Mouse (Mus musculus): ENCODE measurements at regions not wholly inside any gene's neighbourhood (a gene's known extent, or its start where the extent isn't known, plus 50 kb on each side); places are given as distances from the start of the nearest gene placed in this dataset.
"Not testable (repeated sequence)": the region's sequence is repeated elsewhere in the genome, so short reads cannot be mapped to it uniquely, and the experiment has no call there.

- no peak for DNase-seq (ENCODE audit: low spot score in 2 of 2)
Observed at GRCm38 (mm10) chr11:22573166-22573565, 61.3 kb downstream of the Tmem17 start.

- DNase-seq (ENCODE audit: low spot score in 2 of 2), result no peak
Observed at GRCm38 (mm10) chr11:22573802-22574201, 61.9 kb downstream of the Tmem17 start.

- no peak for DNase-seq (ENCODE audit: low spot score in 2 of 2)
Observed at GRCm38 (mm10) chr11:22574506-22574905, 62.6 kb downstream of the Tmem17 start.

GRCm38 (mm10) chr11:22584100-22584487 lies 72.2 kb downstream of the Tmem17 start:
- DNase-seq (ENCODE audit: low spot score in 2 of 2), result peak in 1 of 2 experiments; percentile 19

- DNase-seq (ENCODE audit: low spot score in 2 of 2), result peak; percentile 58 to 67
Observed at GRCm38 (mm10) chr11:22584488-22585158, 72.7 kb downstream of the Tmem17 start.

GRCm38 (mm10) chr11:22587691-22588241 lies 75.9 kb downstream of the Tmem17 start:
- peak; percentile 42 to 84 for DNase-seq (ENCODE audit: low spot score in 2 of 2)

GRCm38 (mm10) chr11:22588546-22588945 lies 76.7 kb downstream of the Tmem17 start:
- DNase-seq (ENCODE audit: low spot score in 2 of 2), result peak in 1 of 2 experiments; percentile 37

GRCm38 (mm10) chr11:22589901-22590300 lies 78.0 kb downstream of the Tmem17 start:
- DNase-seq (ENCODE audit: low spot score in 2 of 2), result no peak

- DNase-seq (ENCODE audit: low spot score in 2 of 2), result not testable (repeated sequence)
Observed at GRCm38 (mm10) chr11:22591050-22591449, 79.2 kb downstream of the Tmem17 start.

GRCm38 (mm10) chr11:22592706-22593105 lies 80.8 kb downstream of the Tmem17 start:
- DNase-seq (ENCODE audit: low spot score in 2 of 2), result no peak

- DNase-seq (ENCODE audit: low spot score in 2 of 2), result no peak
Observed at GRCm38 (mm10) chr11:22596076-22596804, 84.4 kb downstream of the Tmem17 start.

GRCm38 (mm10) chr11:22596805-22597149 lies 84.9 kb downstream of the Tmem17 start:
- DNase-seq (ENCODE audit: low spot score in 2 of 2), result no peak

GRCm38 (mm10) chr11:22600370-22600769 lies 88.5 kb downstream of the Tmem17 start:
- no peak for DNase-seq (ENCODE audit: low spot score in 2 of 2)

- no peak for DNase-seq (ENCODE audit: low spot score in 2 of 2)
Observed at GRCm38 (mm10) chr11:22601977-22602376, 90.1 kb downstream of the Tmem17 start.

- no peak for DNase-seq (ENCODE audit: low spot score in 2 of 2)
Observed at GRCm38 (mm10) chr11:22602610-22603009, 90.7 kb downstream of the Tmem17 start.

GRCm38 (mm10) chr11:22603397-22603796 lies 91.5 kb downstream of the Tmem17 start:
- no peak for DNase-seq (ENCODE audit: low spot score in 2 of 2)

- no peak for DNase-seq (ENCODE audit: low spot score in 2 of 2)
Observed at GRCm38 (mm10) chr11:22606380-22606779, 94.5 kb downstream of the Tmem17 start.

GRCm38 (mm10) chr11:22607645-22608044 lies 95.8 kb downstream of the Tmem17 start:
- DNase-seq (ENCODE audit: low spot score in 2 of 2), result no peak

GRCm38 (mm10) chr11:22608945-22609344 lies 97.1 kb downstream of the Tmem17 start:
- no peak for DNase-seq (ENCODE audit: low spot score in 2 of 2)

- no peak for DNase-seq (ENCODE audit: low spot score in 2 of 2)
Observed at GRCm38 (mm10) chr11:22610433-22611101, 98.7 kb downstream of the Tmem17 start.

- DNase-seq (ENCODE audit: low spot score in 2 of 2), result no peak
Observed at GRCm38 (mm10) chr11:22611102-22611869, 99.4 kb downstream of the Tmem17 start.

Measured in layer of hippocampus, postnatal 14 days (tissue).